Mouse (Mus musculus): ENCODE measurements around the gene Tvp23a. TPM values are rescaled to one million over a fixed set of nuclear protein-coding genes. Genes with fewer than 3 reads are reported as not detected.

Tvp23a gene
- polyA plus RNA-seq, 1 experiment from 2014 or later, result 26.0 TPM

DNA sequence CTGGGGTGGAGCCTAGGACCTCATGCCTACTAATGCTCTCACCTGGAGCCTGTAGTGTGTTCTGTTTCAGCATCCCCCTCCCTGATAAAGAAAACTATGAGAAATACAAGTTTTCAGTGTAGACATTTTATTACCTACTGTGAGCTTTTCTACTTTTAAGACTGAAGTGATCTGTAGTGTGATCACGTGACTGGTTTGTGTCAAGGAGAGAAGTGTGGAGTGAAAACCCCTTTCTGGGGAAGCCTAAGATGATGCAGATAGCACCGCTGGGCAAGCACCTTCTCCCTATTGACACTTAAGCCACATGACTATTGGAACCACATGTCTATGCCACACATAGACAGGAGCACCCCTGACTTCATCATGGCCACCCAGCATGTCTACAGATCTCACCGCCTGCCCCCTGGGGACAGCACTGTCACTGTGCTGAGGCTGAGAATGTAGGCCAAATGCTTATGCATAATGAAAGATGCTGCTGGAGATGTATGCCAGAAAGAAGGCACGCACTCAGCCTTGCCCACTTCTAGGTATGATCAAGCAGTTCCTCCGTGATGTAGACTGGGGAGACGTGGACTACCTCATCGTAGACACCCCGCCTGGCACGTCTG lies 26.6 kb downstream of the Tvp23a start:
- peaks cover 17% of the 10 kb centered on the region for H3K36me3 ChIP-seq (ENCODE audit: control insufficient read depth, insufficient read depth, low read length)
- H3K9ac ChIP-seq (ENCODE audit: low read length), result no peak overlapping the region
- H3K27ac ChIP-seq (ENCODE audit: low read depth, low read length), result no peak overlapping the region
- DNase-seq (ENCODE audit: low spot score), result no peak
- no peak overlapping the region for H3K4me3 ChIP-seq (ENCODE audit: low read depth, low read length)
- no peak for ATAC-seq (ENCODE audit: insufficient read depth, low FRiP score, low TSS enrichment)
- H3K4me1 ChIP-seq (ENCODE audit: control insufficient read depth, insufficient read depth, low read length), result no peaks in the 10 kb centered on the region
- no peaks in the 10 kb centered on the region for H3K27me3 ChIP-seq (ENCODE audit: control insufficient read depth, insufficient read depth, low read length)
- 93% methylated on average over 9 of the region's 9 CpGs for WGBS
- H3K9me3 ChIP-seq (ENCODE audit: control insufficient read depth, low read length), result no peaks in the 10 kb centered on the region
- no peak overlapping the region for H3K4me2 ChIP-seq (ENCODE audit: low read depth)

DNA sequence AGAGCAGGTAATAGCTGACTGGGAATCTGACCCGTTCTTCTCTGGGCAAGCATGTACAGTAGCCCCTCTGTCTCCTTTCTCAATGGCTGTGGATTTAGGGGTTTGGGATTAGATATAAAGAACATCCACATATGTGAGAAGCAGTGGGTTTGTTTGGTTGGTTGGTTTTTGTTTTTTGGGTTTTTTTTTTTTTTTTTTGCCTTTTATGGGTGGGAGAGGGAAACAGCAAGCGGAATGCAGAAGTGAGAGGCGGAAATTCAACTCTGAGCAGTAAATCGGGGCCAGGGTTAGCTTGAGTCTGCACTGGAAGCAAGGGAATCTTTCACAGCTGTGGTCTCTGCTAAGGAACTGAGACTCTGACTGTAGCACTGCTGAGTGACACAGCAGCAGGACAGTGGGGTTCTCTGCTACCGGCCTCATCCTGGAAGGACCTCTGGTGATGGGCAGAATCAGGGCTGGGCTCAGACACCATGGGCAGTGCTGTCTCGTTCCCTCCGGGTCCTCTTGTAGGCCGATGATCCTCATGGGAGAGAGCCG lies 29.4 kb downstream of the Tvp23a start:
- WGBS, result 96% methylated on average over 9 of the region's 9 CpGs
- no peak overlapping the region for H3K9ac ChIP-seq (ENCODE audit: low read length)
- no peaks in the 10 kb centered on the region for H3K9me3 ChIP-seq (ENCODE audit: control insufficient read depth, low read length)
- no peak for ATAC-seq (ENCODE audit: insufficient read depth, low FRiP score, low TSS enrichment)
- H3K4me1 ChIP-seq (ENCODE audit: control insufficient read depth, insufficient read depth, low read length), result peaks cover under 1% of the 10 kb centered on the region; the same call in 1 of the 2 replicates
- no peak overlapping the region for H3K4me3 ChIP-seq (ENCODE audit: low read depth, low read length)
- no peak overlapping the region for H3K27ac ChIP-seq (ENCODE audit: low read depth, low read length)
- no peak overlapping the region for H3K4me2 ChIP-seq (ENCODE audit: low read depth)
- DNase-seq (ENCODE audit: low spot score), result no peak
- H3K36me3 ChIP-seq (ENCODE audit: control insufficient read depth, insufficient read depth, low read length), result peaks cover 13% of the 10 kb centered on the region
- H3K27me3 ChIP-seq (ENCODE audit: control insufficient read depth, insufficient read depth, low read length), result no peaks in the 10 kb centered on the region

DNA sequence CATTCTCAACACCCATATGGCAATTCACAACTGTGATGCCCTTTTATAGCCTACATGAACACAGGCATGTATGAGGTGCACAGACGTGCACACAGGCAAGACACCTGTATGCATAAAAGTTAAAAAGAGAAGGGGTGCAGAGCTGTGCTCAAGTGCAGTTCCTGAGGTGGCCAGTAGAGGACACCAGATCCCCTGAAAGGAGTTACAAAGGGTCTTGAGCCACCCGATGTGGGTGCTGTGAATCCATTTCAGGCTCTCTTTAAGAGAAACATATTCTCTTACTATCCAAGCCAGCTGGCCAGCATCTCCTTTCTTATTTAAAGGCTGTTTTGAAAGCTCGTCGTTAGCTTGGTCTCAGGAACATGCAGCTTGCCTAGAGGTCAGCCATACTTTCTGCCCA lies 30.3 kb downstream of the Tvp23a start:
- Histone ChIP-seq H3K36me3 (ENCODE audit: control insufficient read depth, insufficient read depth, low read length) (peaks cover 12% of the 10 kb centered on the region), H3K9ac (ENCODE audit: low read length) (no peak overlapping the region), H3K27me3 (ENCODE audit: control insufficient read depth, insufficient read depth, low read length) (no peaks in the 10 kb centered on the region), H3K4me2 (ENCODE audit: low read depth) (no peak overlapping the region), H3K27ac (ENCODE audit: low read depth, low read length) (no peak overlapping the region), H3K4me1 (ENCODE audit: control insufficient read depth, insufficient read depth, low read length) (peaks cover 3% of the 10 kb centered on the region), H3K9me3 (ENCODE audit: control insufficient read depth, low read length) (no peaks in the 10 kb centered on the region), H3K4me3 (ENCODE audit: low read depth, low read length) (no peak overlapping the region)
- ATAC-seq (ENCODE audit: insufficient read depth, low FRiP score, low TSS enrichment) (no peak), DNase-seq (ENCODE audit: low spot score) (no peak)
- WGBS, result 89% methylated on average over 4 of the region's 4 CpGs

DNA sequence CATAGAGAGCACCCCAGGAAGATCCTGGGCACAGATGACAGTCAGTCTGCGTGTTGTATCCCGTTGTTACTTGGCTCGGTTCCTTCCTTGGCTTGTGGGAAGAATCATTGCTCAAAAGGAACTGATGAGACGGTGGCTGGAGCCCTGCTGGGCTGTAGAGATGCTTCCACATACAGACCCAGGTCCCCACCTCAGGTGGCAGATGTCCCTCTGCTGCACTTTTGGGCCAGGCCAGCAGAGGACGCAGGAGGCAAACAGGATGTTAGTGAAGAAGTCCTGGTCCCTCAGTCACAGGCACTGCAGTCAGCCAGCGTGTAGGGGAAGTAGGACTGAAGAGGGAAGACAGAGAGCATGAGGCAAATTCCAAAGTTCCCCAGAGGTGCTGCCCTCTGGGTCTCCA lies 31.2 kb downstream of the Tvp23a start:
- Histone ChIP-seq H3K27me3 (ENCODE audit: control insufficient read depth, insufficient read depth, low read length) (no peaks in the 10 kb centered on the region), H3K9ac (ENCODE audit: low read length) (no peak overlapping the region), H3K4me3 (ENCODE audit: low read depth, low read length) (no peak overlapping the region), H3K27ac (ENCODE audit: low read depth, low read length) (no peak overlapping the region), H3K4me2 (ENCODE audit: low read depth) (no peak overlapping the region), H3K4me1 (ENCODE audit: control insufficient read depth, insufficient read depth, low read length) (peaks cover 3% of the 10 kb centered on the region), H3K9me3 (ENCODE audit: control insufficient read depth, low read length) (no peaks in the 10 kb centered on the region), H3K36me3 (ENCODE audit: control insufficient read depth, insufficient read depth, low read length) (peaks cover 7% of the 10 kb centered on the region)
- ATAC-seq (ENCODE audit: insufficient read depth, low FRiP score, low TSS enrichment) (no peak), DNase-seq (ENCODE audit: low spot score) (peak; percentile 19)
- 85% methylated on average over 6 of the region's 6 CpGs for WGBS

DNA sequence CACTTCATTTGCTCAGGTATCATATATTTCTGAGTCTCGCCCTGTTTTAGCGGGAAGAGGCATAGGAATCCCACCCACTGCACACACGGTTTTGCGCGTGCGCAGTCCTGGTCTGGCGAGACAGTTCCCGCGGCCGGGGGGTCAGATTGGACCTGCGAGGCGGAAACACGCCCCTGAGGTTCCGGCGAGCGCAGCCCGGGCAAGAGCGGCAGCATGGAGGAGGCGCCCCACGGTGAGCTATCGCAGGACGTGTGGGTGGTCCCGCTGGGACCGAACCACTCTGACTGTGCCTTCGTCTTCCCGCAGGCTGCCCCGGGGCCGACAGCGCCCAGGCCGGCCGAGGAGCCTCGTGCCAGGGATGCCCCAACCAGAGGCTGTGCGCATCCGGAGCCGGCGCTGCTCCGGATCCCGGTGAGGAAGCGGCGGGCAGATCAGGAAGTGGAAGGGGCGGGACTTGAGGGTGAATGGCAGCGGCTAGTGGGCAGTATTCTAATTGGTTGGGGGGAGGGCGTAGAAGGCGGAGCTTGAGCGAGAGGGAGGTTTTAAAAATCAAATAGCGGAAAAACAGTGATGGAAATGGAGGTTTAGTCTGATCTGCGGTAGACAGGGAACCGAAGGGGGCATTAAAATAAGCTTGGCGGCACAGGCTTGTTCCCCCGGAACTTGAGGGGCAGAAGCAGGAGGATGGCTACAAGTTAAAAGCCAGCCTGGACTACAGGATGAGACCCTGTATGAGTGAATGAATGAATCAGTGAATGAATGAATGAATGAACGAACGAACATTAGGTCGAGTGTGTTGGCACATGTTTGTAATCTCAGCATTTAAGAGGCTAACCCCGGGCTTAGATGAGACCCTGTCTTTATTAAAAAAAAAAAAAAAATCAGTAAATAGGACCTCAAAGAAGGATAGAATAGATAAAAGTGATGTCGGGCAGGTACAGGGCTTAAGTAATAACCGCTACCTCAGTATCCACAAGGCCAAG lies 35.1 kb downstream of the Tvp23a start, which contains the start of gene Nubp1:
Gene Nubp1, plus strand, starts transcription at position 185 of the 983 bp plus-strand sequence.
- Histone ChIP-seq H3K36me3 (ENCODE audit: control insufficient read depth, insufficient read depth, low read length) (peaks cover 6% of the 10 kb centered on the region; the same call in 1 of the 2 replicates), H3K4me3 (ENCODE audit: low read depth, low read length) (peak within 1 kb of the TSS; percentile 68), H3K9me3 (ENCODE audit: control insufficient read depth, low read length) (no peaks in the 10 kb centered on the region), H3K4me1 (ENCODE audit: control insufficient read depth, insufficient read depth, low read length) (peaks cover 3% of the 10 kb centered on the region), H3K9ac (ENCODE audit: low read length) (peak within 1 kb of the TSS; percentile 90), H3K27me3 (ENCODE audit: control insufficient read depth, insufficient read depth, low read length) (no peaks in the 10 kb centered on the region), H3K27ac (ENCODE audit: low read depth, low read length) (peak within 1 kb of the TSS; percentile 87), H3K4me2 (ENCODE audit: low read depth) (peak within 1 kb of the TSS; percentile 74)
- peak; percentile 97 for DNase-seq (ENCODE audit: low spot score)
- ATAC-seq (ENCODE audit: insufficient read depth, low FRiP score, low TSS enrichment), result peak; percentile 98
- WGBS, result 3% methylated on average over 56 of the region's 56 CpGs

DNA sequence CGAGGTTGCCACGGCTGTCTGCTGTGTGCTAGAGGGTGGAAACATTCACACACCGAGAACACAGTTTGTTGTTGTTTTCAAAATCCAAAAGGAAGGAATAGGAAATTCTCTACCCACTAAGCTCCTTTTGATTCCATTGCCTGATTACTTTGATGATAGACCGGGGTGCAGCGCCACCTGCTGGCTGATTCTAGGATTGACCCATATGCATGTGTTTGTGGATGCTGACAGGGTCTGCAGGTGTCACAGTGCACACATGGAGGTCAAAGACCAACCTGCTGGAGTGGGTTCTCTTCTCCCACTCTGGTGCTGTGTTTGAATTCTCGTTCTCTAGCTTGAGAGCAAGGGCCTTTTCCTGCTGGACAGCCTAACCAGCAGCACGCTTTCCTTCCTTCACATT lies 48.0 kb downstream of the Tvp23a start:
- WGBS, result 29% methylated on average over 7 of the region's 7 CpGs
- H3K9me3 ChIP-seq (ENCODE audit: control insufficient read depth, low read length), result no peaks in the 10 kb centered on the region
- no peak overlapping the region for H3K27ac ChIP-seq (ENCODE audit: low read depth, low read length)
- H3K36me3 ChIP-seq (ENCODE audit: control insufficient read depth, insufficient read depth, low read length), result no peaks in the 10 kb centered on the region
- no peak overlapping the region for H3K4me3 ChIP-seq (ENCODE audit: low read depth, low read length)
- peaks cover 3% of the 10 kb centered on the region; the same call in 1 of the 2 replicates for H3K27me3 ChIP-seq (ENCODE audit: control insufficient read depth, insufficient read depth, low read length)
- no peak overlapping the region for H3K4me2 ChIP-seq (ENCODE audit: low read depth)
- DNase-seq (ENCODE audit: low spot score) (peak; percentile 81), ATAC-seq (ENCODE audit: insufficient read depth, low FRiP score, low TSS enrichment) (no peak)
- no peaks in the 10 kb centered on the region for H3K4me1 ChIP-seq (ENCODE audit: control insufficient read depth, insufficient read depth, low read length)
- H3K9ac ChIP-seq (ENCODE audit: low read length), result no peak overlapping the region

DNA sequence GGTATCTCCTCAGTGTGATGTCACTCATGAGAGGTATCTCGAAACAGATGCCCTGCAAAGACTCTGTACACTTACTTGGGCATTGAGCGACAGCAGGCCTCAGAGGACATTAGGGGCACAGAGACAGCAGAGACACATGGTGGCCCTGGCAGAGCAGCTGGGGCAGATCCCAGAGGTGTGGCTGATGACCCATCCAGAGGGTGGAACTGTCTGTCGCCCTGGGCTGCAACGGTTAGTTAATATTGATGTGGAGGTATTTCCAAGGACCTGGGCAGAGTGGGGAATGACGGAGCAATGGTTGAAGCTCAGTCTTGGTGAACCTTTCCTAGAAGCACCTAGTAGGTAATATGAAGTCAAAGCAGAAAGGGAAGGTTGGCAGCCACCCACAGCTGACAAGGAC lies 48.4 kb downstream of the Tvp23a start:
- no peak for DNase-seq (ENCODE audit: low spot score)
- ATAC-seq (ENCODE audit: insufficient read depth, low FRiP score, low TSS enrichment), result no peak

DNA sequence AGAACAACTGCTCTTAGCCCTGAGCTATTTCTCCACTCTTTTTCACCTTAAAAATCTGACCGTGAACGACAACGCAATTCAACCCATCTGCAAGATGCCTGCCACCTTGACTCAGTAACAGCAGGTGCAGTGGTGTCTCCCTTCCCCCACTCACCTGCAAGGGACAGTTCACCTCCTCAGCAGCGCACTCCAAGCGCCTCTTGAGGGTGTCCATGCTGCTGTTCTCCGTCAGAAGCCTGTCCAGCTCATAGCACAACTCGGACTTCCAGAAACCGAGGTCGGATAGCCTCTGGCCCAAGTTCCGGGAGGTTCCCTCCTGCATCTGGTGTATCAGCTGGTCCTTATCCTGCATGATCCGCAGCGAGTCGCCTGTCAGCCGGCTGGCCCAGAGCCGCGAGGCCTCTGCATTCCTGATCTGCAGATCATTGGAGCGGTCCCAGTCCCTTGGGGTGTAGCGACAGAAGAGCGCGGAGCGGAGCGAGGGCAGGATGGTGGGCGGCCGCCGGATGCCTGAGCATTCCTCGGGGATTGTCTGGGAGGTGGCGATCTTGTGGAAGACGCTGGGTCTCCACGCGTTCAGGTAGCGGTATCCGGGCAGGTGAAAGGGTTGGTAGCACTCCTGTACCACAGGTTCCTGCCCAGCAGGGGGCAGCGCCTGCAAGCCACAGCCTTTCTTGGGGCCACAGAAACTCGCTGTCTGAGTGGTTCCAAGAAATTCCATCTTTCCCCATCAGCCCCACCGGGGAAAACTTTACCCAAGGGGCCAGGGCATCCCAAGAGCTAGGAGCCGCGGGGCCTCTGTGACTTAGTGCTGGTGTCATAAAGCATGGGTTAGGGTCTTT lies 52.2 kb downstream of the Tvp23a start, which contains the start of gene Tekt5:
Gene Tekt5, minus strand, starts transcription at position 792 of the 842 bp plus-strand sequence.
- H3K27me3 ChIP-seq (ENCODE audit: control insufficient read depth, insufficient read depth, low read length), result peaks cover 3% of the 10 kb centered on the region; the same call in 1 of the 2 replicates
- peak within 1 kb of the TSS; percentile 40 for H3K4me2 ChIP-seq (ENCODE audit: low read depth)
- ATAC-seq (ENCODE audit: insufficient read depth, low FRiP score, low TSS enrichment) (no peak), DNase-seq (ENCODE audit: low spot score) (peak; percentile 23)
- no peaks in the 10 kb centered on the region for H3K9me3 ChIP-seq (ENCODE audit: control insufficient read depth, low read length)
- 7% methylated on average over 37 of the region's 37 CpGs for WGBS
- H3K27ac ChIP-seq (ENCODE audit: low read depth, low read length), result no peak within 1 kb of the TSS
- peak within 1 kb of the TSS; percentile 18; the same call in 1 of the 2 replicates for H3K4me3 ChIP-seq (ENCODE audit: low read depth, low read length)
- H3K36me3 ChIP-seq (ENCODE audit: control insufficient read depth, insufficient read depth, low read length), result no peaks in the 10 kb centered on the region
- H3K9ac ChIP-seq (ENCODE audit: low read length), result peak within 1 kb of the TSS; percentile 28; the same call in 1 of the 2 replicates
- H3K4me1 ChIP-seq (ENCODE audit: control insufficient read depth, insufficient read depth, low read length), result no peaks in the 10 kb centered on the region

More for the DNA sequence above, 48.4 kb downstream of the Tvp23a start:
- no peaks in the 10 kb centered on the region for H3K4me1 ChIP-seq (ENCODE audit: control insufficient read depth, insufficient read depth, low read length)
- peaks cover 3% of the 10 kb centered on the region; the same call in 1 of the 2 replicates for H3K27me3 ChIP-seq (ENCODE audit: control insufficient read depth, insufficient read depth, low read length)
- H3K9ac ChIP-seq (ENCODE audit: low read length), result no peak overlapping the region
- WGBS, result 79% methylated on average over 5 of the region's 5 CpGs
- no peak overlapping the region for H3K4me3 ChIP-seq (ENCODE audit: low read depth, low read length)
- H3K4me2 ChIP-seq (ENCODE audit: low read depth), result no peak overlapping the region
- H3K9me3 ChIP-seq (ENCODE audit: control insufficient read depth, low read length), result no peaks in the 10 kb centered on the region
- H3K27ac ChIP-seq (ENCODE audit: low read depth, low read length), result no peak overlapping the region
- no peaks in the 10 kb centered on the region for H3K36me3 ChIP-seq (ENCODE audit: control insufficient read depth, insufficient read depth, low read length)

All from neural tube, embryonic 11.5 days (tissue).